Mouse (Mus musculus): ENCODE measurements at regions not wholly inside any gene's neighbourhood (a gene's known extent, or its start where the extent isn't known, plus 50 kb on each side); places are given as distances from the start of the nearest gene placed in this dataset.

DNA sequence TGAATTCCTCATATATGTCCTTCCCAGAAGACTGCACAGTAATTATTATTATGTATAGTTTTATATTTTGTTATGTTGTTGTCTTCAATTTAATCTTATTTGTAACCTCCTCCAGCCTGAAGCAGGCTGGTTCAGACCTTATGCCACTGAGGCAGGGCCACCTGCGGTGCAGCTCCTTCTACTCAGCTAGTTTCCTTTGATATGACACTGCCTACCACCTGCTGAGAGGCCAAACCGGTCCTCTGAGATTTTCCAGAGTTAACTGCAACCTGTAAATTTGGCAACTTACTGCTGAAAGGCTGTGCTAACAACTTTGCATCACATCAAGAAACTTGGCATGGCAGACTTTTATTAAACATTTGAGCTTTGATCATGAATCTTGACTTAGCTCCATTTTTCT is 691.3 kb downstream of the Dad1 start:
- no peak for TF ChIP-seq EP300 (IDR thresholded peaks at IDR 0.05)
- TF ChIP-seq CTCF (IDR thresholded peaks at IDR 0.05) = no peak

All from lung, postnatal 0 days (tissue).